Mouse (Mus musculus): ENCODE results near the gene Cacna2d2. TPM values are rescaled to one million over a fixed set of nuclear protein-coding genes. Genes with fewer than 3 reads are reported as not detected.

Gene Cacna2d2
- total and polyA plus RNA-seq, 3 experiments = 12.9 to 14.1 (median 13.3) TPM

- TF ChIP-seq EP300 (IDR thresholded peaks at IDR 0.05; ENCODE audit: insufficient read depth, low read depth, low read length) = no peak
- no peak for TF ChIP-seq CTCF (IDR thresholded peaks at IDR 0.05)
- TF ChIP-seq POLR2A (IDR thresholded peaks at IDR 0.05; ENCODE audit: insufficient read depth, low read depth, low read length) = no peak
- Histone ChIP-seq H3K36me3 (ENCODE audit: control insufficient read depth, insufficient read depth, low read length) (no peaks in the 10 kb centered on the region), H3K27me3 (ENCODE audit: control insufficient read depth, insufficient read depth, low read length) (no peaks in the 10 kb centered on the region; the same call in 1 of the 2 replicates), H3K79me2 (replicated peaks; ENCODE audit: control insufficient read depth, insufficient read depth, low read length) (no peaks in the 10 kb centered on the region), H3K27ac (no peak overlapping the region), H3K4me3 (no peak overlapping the region), H3K4me1 (ENCODE audit: control insufficient read depth, insufficient read depth, low read length) (no peaks in the 10 kb centered on the region), H3K9ac (ENCODE audit: low read depth, low read length) (no peak overlapping the region)
- WGBS = 57% methylated on average over 5 of the region's 5 CpGs
- intact Hi-C loops (cut with DNase I) = no loop called here
- no peak for DNase-seq
These were observed 29.2 kb downstream of the Cacna2d2 start for GRCm38 (mm10) chr9:107428451-107429186.

DNA sequence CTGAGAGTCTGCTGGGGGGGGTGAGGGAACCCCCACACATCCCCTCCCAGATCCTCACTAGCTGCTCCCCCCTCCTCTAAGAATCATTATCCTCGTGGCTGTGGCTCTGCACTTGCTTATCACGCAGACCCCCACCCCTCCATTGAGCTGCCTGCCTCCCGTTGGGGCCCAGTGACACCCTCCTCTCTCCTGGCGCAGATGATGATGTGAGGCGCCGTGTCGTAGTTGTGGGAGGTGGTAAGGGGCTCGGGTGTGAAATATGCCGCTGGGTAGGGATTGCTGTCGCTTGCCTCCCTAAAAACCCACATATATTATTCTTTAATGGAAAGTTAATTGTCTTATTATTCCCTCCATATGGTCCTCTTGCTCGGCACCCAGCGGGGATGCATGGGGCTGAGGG lies 31.0 kb downstream of the Cacna2d2 start:
- no peak overlapping the region for H3K4me3 ChIP-seq
- WGBS = 67% methylated on average over 12 of the region's 12 CpGs
- H3K9ac ChIP-seq (ENCODE audit: low read depth, low read length) = no peak overlapping the region
- intact Hi-C loops (cut with DNase I) = no loop called here
- no peak overlapping the region for H3K27ac ChIP-seq
- no peak for DNase-seq
- H3K79me2 ChIP-seq (replicated peaks; ENCODE audit: control insufficient read depth, insufficient read depth, low read length) = no peaks in the 10 kb centered on the region
- H3K4me1 ChIP-seq (ENCODE audit: control insufficient read depth, insufficient read depth, low read length) = no peaks in the 10 kb centered on the region
- no peaks in the 10 kb centered on the region for H3K36me3 ChIP-seq (ENCODE audit: control insufficient read depth, insufficient read depth, low read length)
- TF ChIP-seq EP300 (IDR thresholded peaks at IDR 0.05; ENCODE audit: insufficient read depth, low read depth, low read length) (no peak), POLR2A (IDR thresholded peaks at IDR 0.05; ENCODE audit: insufficient read depth, low read depth, low read length) (no peak), CTCF (IDR thresholded peaks at IDR 0.05) (no peak)
- no peaks in the 10 kb centered on the region for H3K27me3 ChIP-seq (ENCODE audit: control insufficient read depth, insufficient read depth, low read length)

GRCm38 (mm10) chr9:107432546-107432945 lies 33.1 kb downstream of the Cacna2d2 start:
- Histone ChIP-seq H3K4me1 (ENCODE audit: control insufficient read depth, insufficient read depth, low read length) (no peaks in the 10 kb centered on the region), H3K79me2 (replicated peaks; ENCODE audit: control insufficient read depth, insufficient read depth, low read length) (no peaks in the 10 kb centered on the region), H3K4me3 (no peak overlapping the region), H3K27ac (no peak overlapping the region), H3K9ac (ENCODE audit: low read depth, low read length) (no peak overlapping the region), H3K27me3 (ENCODE audit: control insufficient read depth, insufficient read depth, low read length) (no peaks in the 10 kb centered on the region), H3K36me3 (ENCODE audit: control insufficient read depth, insufficient read depth, low read length) (no peaks in the 10 kb centered on the region)
- DNase-seq = no peak
- WGBS = 42% methylated on average over 3 of the region's 3 CpGs
- intact Hi-C loops (cut with DNase I) = no loop called here
- TF ChIP-seq EP300 (IDR thresholded peaks at IDR 0.05; ENCODE audit: insufficient read depth, low read depth, low read length) = no peak
- no peak for TF ChIP-seq POLR2A (IDR thresholded peaks at IDR 0.05; ENCODE audit: insufficient read depth, low read depth, low read length)
- TF ChIP-seq CTCF (IDR thresholded peaks at IDR 0.05) = no peak

- no peaks in the 10 kb centered on the region for H3K27me3 ChIP-seq (ENCODE audit: control insufficient read depth, insufficient read depth, low read length)
- H3K4me1 ChIP-seq (ENCODE audit: control insufficient read depth, insufficient read depth, low read length) = no peaks in the 10 kb centered on the region
- TF ChIP-seq POLR2A (IDR thresholded peaks at IDR 0.05; ENCODE audit: insufficient read depth, low read depth, low read length) (no peak), CTCF (IDR thresholded peaks at IDR 0.05) (no peak), EP300 (IDR thresholded peaks at IDR 0.05; ENCODE audit: insufficient read depth, low read depth, low read length) (no peak)
- no peaks in the 10 kb centered on the region for H3K79me2 ChIP-seq (replicated peaks; ENCODE audit: control insufficient read depth, insufficient read depth, low read length)
- intact Hi-C loops (cut with DNase I) = no loop called here
- DNase-seq = no peak
- WGBS = 32% methylated on average over 6 of the region's 6 CpGs
- no peak overlapping the region for H3K4me3 ChIP-seq
- no peak overlapping the region for H3K9ac ChIP-seq (ENCODE audit: low read depth, low read length)
- no peaks in the 10 kb centered on the region for H3K36me3 ChIP-seq (ENCODE audit: control insufficient read depth, insufficient read depth, low read length)
- H3K27ac ChIP-seq = no peak overlapping the region
These were observed 35.4 kb downstream of the Cacna2d2 start for GRCm38 (mm10) chr9:107434851-107435250.

GRCm38 (mm10) chr9:107435285-107435684 lies 35.9 kb downstream of the Cacna2d2 start:
- Histone ChIP-seq H3K79me2 (replicated peaks; ENCODE audit: control insufficient read depth, insufficient read depth, low read length) (no peaks in the 10 kb centered on the region), H3K4me3 (no peak overlapping the region), H3K27ac (no peak overlapping the region), H3K4me1 (ENCODE audit: control insufficient read depth, insufficient read depth, low read length) (no peaks in the 10 kb centered on the region), H3K9ac (ENCODE audit: low read depth, low read length) (no peak overlapping the region), H3K27me3 (ENCODE audit: control insufficient read depth, insufficient read depth, low read length) (no peaks in the 10 kb centered on the region), H3K36me3 (ENCODE audit: control insufficient read depth, insufficient read depth, low read length) (no peaks in the 10 kb centered on the region)
- TF ChIP-seq CTCF (IDR thresholded peaks at IDR 0.05) (no peak), POLR2A (IDR thresholded peaks at IDR 0.05; ENCODE audit: insufficient read depth, low read depth, low read length) (no peak), EP300 (IDR thresholded peaks at IDR 0.05; ENCODE audit: insufficient read depth, low read depth, low read length) (no peak)
- intact Hi-C loops (cut with DNase I) = no loop called here
- WGBS = 28% methylated on average over 6 of the region's 6 CpGs
- DNase-seq = no peak

DNA sequence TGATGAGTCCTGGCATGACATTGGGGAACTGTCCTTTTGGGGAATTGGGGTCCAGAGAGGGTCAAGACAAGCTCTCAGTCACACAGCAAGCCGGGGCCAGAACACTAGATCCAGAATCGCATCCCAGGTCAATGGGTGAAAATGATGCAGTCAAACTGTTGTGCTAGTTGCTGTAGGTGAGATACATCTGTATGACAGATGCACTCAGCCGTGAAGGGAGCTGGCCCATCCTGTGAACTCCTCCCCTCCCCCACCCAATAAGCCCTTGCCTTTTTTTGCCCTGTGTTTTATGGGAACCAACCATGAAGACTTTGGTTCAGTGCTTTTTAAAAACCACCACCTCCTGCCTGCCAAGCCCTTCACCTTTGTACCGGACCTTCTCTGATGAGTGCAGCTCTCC lies 43.5 kb downstream of the Cacna2d2 start:
- DNase-seq = no peak

More for the DNA sequence above, 43.5 kb downstream of the Cacna2d2 start:
- Histone ChIP-seq H3K79me2 (replicated peaks; ENCODE audit: control insufficient read depth, insufficient read depth, low read length) (no peaks in the 10 kb centered on the region), H3K4me3 (no peak overlapping the region), H3K27ac (no peak overlapping the region), H3K4me1 (ENCODE audit: control insufficient read depth, insufficient read depth, low read length) (no peaks in the 10 kb centered on the region), H3K9ac (ENCODE audit: low read depth, low read length) (no peak overlapping the region), H3K27me3 (ENCODE audit: control insufficient read depth, insufficient read depth, low read length) (no peaks in the 10 kb centered on the region), H3K36me3 (ENCODE audit: control insufficient read depth, insufficient read depth, low read length) (no peaks in the 10 kb centered on the region)
- 86% methylated on average over 4 of the region's 4 CpGs for WGBS
- no peak for TF ChIP-seq EP300 (IDR thresholded peaks at IDR 0.05; ENCODE audit: insufficient read depth, low read depth, low read length)
- no peak for TF ChIP-seq CTCF (IDR thresholded peaks at IDR 0.05)
- TF ChIP-seq POLR2A (IDR thresholded peaks at IDR 0.05; ENCODE audit: insufficient read depth, low read depth, low read length) = no peak
- intact Hi-C loops (cut with DNase I) = no loop called here

Data from heart, adult 2 months (tissue).